Mouse (Mus musculus): ENCODE measurements around the gene Pparg. TPM values are rescaled to one million over a fixed set of nuclear protein-coding genes. Genes with fewer than 3 reads are reported as not detected.
A peak's percentile ranks its signal among the peaks of the same experiment; 100 is the strongest.

The Pparg gene
- polyA plus RNA-seq, 1 experiment, result 9.0 TPM

- Histone ChIP-seq H3K27ac (ENCODE audit: insufficient read depth, low read length) (peak overlapping the region; percentile 76), H3K4me3 (ENCODE audit: insufficient read depth, low read length) (no peak overlapping the region), H3K4me1 (ENCODE audit: control insufficient read depth, insufficient read depth, low read length) (peaks cover 8% of the 10 kb centered on the region)
- TF ChIP-seq CTCF (IDR thresholded peaks at IDR 0.05; ENCODE audit: extremely low read depth, insufficient read depth, low read length), result no peak
- no peak for TF ChIP-seq POLR2A (IDR thresholded peaks at IDR 0.05; ENCODE audit: extremely low read depth, insufficient read depth, low read length)
Observed at GRCm38 (mm10) chr6:115321883-115322351, 38.8 kb upstream of the Pparg start.

GRCm38 (mm10) chr6:115322956-115323355, 37.8 kb upstream of the Pparg start:
- Histone ChIP-seq H3K27ac (ENCODE audit: insufficient read depth, low read length) (no peak overlapping the region), H3K4me1 (ENCODE audit: control insufficient read depth, insufficient read depth, low read length) (peaks cover 8% of the 10 kb centered on the region), H3K4me3 (ENCODE audit: insufficient read depth, low read length) (no peak overlapping the region)
- TF ChIP-seq POLR2A (IDR thresholded peaks at IDR 0.05; ENCODE audit: extremely low read depth, insufficient read depth, low read length) (no peak), CTCF (IDR thresholded peaks at IDR 0.05; ENCODE audit: extremely low read depth, insufficient read depth, low read length) (no peak)

GRCm38 (mm10) chr6:115330964-115331363, 29.8 kb upstream of the Pparg start:
- Histone ChIP-seq H3K27ac (ENCODE audit: insufficient read depth, low read length) (no peak overlapping the region), H3K4me3 (ENCODE audit: insufficient read depth, low read length) (no peak overlapping the region), H3K4me1 (ENCODE audit: control insufficient read depth, insufficient read depth, low read length) (no peaks in the 10 kb centered on the region; the same call in 1 of the 2 replicates)
- TF ChIP-seq POLR2A (IDR thresholded peaks at IDR 0.05; ENCODE audit: extremely low read depth, insufficient read depth, low read length) (no peak), CTCF (IDR thresholded peaks at IDR 0.05; ENCODE audit: extremely low read depth, insufficient read depth, low read length) (no peak)

- Histone ChIP-seq H3K4me1 (ENCODE audit: control insufficient read depth, insufficient read depth, low read length) (no peaks in the 10 kb centered on the region; the same call in 1 of the 2 replicates), H3K4me3 (ENCODE audit: insufficient read depth, low read length) (no peak overlapping the region), H3K27ac (ENCODE audit: insufficient read depth, low read length) (no peak overlapping the region)
- TF ChIP-seq CTCF (IDR thresholded peaks at IDR 0.05; ENCODE audit: extremely low read depth, insufficient read depth, low read length), result no peak
- TF ChIP-seq POLR2A (IDR thresholded peaks at IDR 0.05; ENCODE audit: extremely low read depth, insufficient read depth, low read length), result no peak
Observed at GRCm38 (mm10) chr6:115333099-115333694, 27.6 kb upstream of the Pparg start.

- TF ChIP-seq CTCF (IDR thresholded peaks at IDR 0.05; ENCODE audit: extremely low read depth, insufficient read depth, low read length), result no peak
- TF ChIP-seq POLR2A (IDR thresholded peaks at IDR 0.05; ENCODE audit: extremely low read depth, insufficient read depth, low read length), result no peak
- no peak overlapping the region for H3K27ac ChIP-seq (ENCODE audit: insufficient read depth, low read length)
- H3K4me1 ChIP-seq (ENCODE audit: control insufficient read depth, insufficient read depth, low read length), result no peaks in the 10 kb centered on the region; the same call in 1 of the 2 replicates
- H3K4me3 ChIP-seq (ENCODE audit: insufficient read depth, low read length), result no peak overlapping the region
Observed at GRCm38 (mm10) chr6:115335536-115335935, 25.2 kb upstream of the Pparg start.

GRCm38 (mm10) chr6:115340084-115340483, 20.7 kb upstream of the Pparg start:
- no peak overlapping the region for H3K4me3 ChIP-seq (ENCODE audit: insufficient read depth, low read length)
- TF ChIP-seq CTCF (IDR thresholded peaks at IDR 0.05; ENCODE audit: extremely low read depth, insufficient read depth, low read length), result no peak
- TF ChIP-seq POLR2A (IDR thresholded peaks at IDR 0.05; ENCODE audit: extremely low read depth, insufficient read depth, low read length), result no peak
- no peaks in the 10 kb centered on the region for H3K4me1 ChIP-seq (ENCODE audit: control insufficient read depth, insufficient read depth, low read length)
- no peak overlapping the region for H3K27ac ChIP-seq (ENCODE audit: insufficient read depth, low read length)

- TF ChIP-seq CTCF (IDR thresholded peaks at IDR 0.05; ENCODE audit: extremely low read depth, insufficient read depth, low read length) (no peak), POLR2A (IDR thresholded peaks at IDR 0.05; ENCODE audit: extremely low read depth, insufficient read depth, low read length) (no peak)
- no peak overlapping the region for H3K4me3 ChIP-seq (ENCODE audit: insufficient read depth, low read length)
- no peak overlapping the region for H3K27ac ChIP-seq (ENCODE audit: insufficient read depth, low read length)
- H3K4me1 ChIP-seq (ENCODE audit: control insufficient read depth, insufficient read depth, low read length), result no peaks in the 10 kb centered on the region
Observed at GRCm38 (mm10) chr6:115343096-115343495, 17.7 kb upstream of the Pparg start.

- no peaks in the 10 kb centered on the region for H3K4me1 ChIP-seq (ENCODE audit: control insufficient read depth, insufficient read depth, low read length)
- TF ChIP-seq CTCF (IDR thresholded peaks at IDR 0.05; ENCODE audit: extremely low read depth, insufficient read depth, low read length) (no peak), POLR2A (IDR thresholded peaks at IDR 0.05; ENCODE audit: extremely low read depth, insufficient read depth, low read length) (no peak)
Observed at GRCm38 (mm10) chr6:115343570-115343969, 17.2 kb upstream of the Pparg start.

GRCm38 (mm10) chr6:115344101-115344500, 16.6 kb upstream of the Pparg start:
- Histone ChIP-seq H3K27ac (ENCODE audit: insufficient read depth, low read length) (no peak overlapping the region), H3K4me3 (ENCODE audit: insufficient read depth, low read length) (no peak overlapping the region), H3K4me1 (ENCODE audit: control insufficient read depth, insufficient read depth, low read length) (no peaks in the 10 kb centered on the region)
- TF ChIP-seq CTCF (IDR thresholded peaks at IDR 0.05; ENCODE audit: extremely low read depth, insufficient read depth, low read length) (no peak), POLR2A (IDR thresholded peaks at IDR 0.05; ENCODE audit: extremely low read depth, insufficient read depth, low read length) (no peak)

More at GRCm38 (mm10) chr6:115343570-115343969, 17.2 kb upstream of the Pparg start:
- Histone ChIP-seq H3K27ac (ENCODE audit: insufficient read depth, low read length) (no peak overlapping the region), H3K4me3 (ENCODE audit: insufficient read depth, low read length) (no peak overlapping the region)

- no peak for TF ChIP-seq POLR2A (IDR thresholded peaks at IDR 0.05; ENCODE audit: extremely low read depth, insufficient read depth, low read length)
- no peak for TF ChIP-seq CTCF (IDR thresholded peaks at IDR 0.05; ENCODE audit: extremely low read depth, insufficient read depth, low read length)
- H3K27ac ChIP-seq (ENCODE audit: insufficient read depth, low read length), result no peak overlapping the region
- no peaks in the 10 kb centered on the region for H3K4me1 ChIP-seq (ENCODE audit: control insufficient read depth, insufficient read depth, low read length)
- no peak overlapping the region for H3K4me3 ChIP-seq (ENCODE audit: insufficient read depth, low read length)
Observed at GRCm38 (mm10) chr6:115344513-115344912, 16.2 kb upstream of the Pparg start.
